Mouse (Mus musculus): ENCODE results near the gene Pds5b. TPM values are rescaled to one million over a fixed set of nuclear protein-coding genes. Genes with fewer than 3 reads are reported as not detected.
A peak's percentile ranks its signal among the peaks of the same experiment; 100 is the strongest.
"Not testable (repeated sequence)": the region's sequence is repeated elsewhere in the genome, so short reads cannot be mapped to it uniquely, and the experiment has no call there.

The Pds5b gene
- polyA plus RNA-seq (2015; fragmentation: Nextera tagmentation; extraction: Ambion mirVana) = 39.6 and 42.7 TPM in 2 replicates

- H3K9ac ChIP-seq = peak within 1 kb of the TSS; percentile 94
- H3K4me3 ChIP-seq = peak within 1 kb of the TSS; percentile 87
- peak within 1 kb of the TSS; percentile 65 for H3K4me2 ChIP-seq
- no peaks in the 10 kb centered on the region for H3K27me3 ChIP-seq
- peak within 1 kb of the TSS; percentile 97 for H3K27ac ChIP-seq
- 17% methylated on average over 44 of the region's 49 CpGs for WGBS
- H3K9me3 ChIP-seq = no peaks in the 10 kb centered on the region
- peak; percentile 93 for ATAC-seq (ENCODE audit: insufficient number of reproducible peaks, insufficient read depth, low FRiP score, low TSS enrichment, low read depth)
- no peaks in the 10 kb centered on the region for H3K36me3 ChIP-seq
- peaks cover 6% of the 10 kb centered on the region for H3K4me1 ChIP-seq
Observed at GRCm38 (mm10) chr5:150673153-150673835, at the start of gene Pds5b. Gene Pds5b, plus strand, starts transcription at chr5:150673739.

GRCm38 (mm10) chr5:150625528-150625927, 48.0 kb upstream of the Pds5b start:
- H3K4me1 ChIP-seq = peaks cover 5% of the 10 kb centered on the region; the same call in 1 of the 2 replicates
- H3K27me3 ChIP-seq = no peaks in the 10 kb centered on the region
- no peak overlapping the region for H3K27ac ChIP-seq
- H3K4me3 ChIP-seq = no peak overlapping the region
- H3K9me3 ChIP-seq = no peaks in the 10 kb centered on the region
- no peak for ATAC-seq (ENCODE audit: insufficient number of reproducible peaks, insufficient read depth, low FRiP score, low TSS enrichment, low read depth)
- no peak overlapping the region for H3K9ac ChIP-seq
- no peaks in the 10 kb centered on the region; the same call in 1 of the 2 replicates for H3K36me3 ChIP-seq
- H3K4me2 ChIP-seq = no peak overlapping the region
- WGBS = 89% methylated on average over 7 of the region's 7 CpGs

DNA sequence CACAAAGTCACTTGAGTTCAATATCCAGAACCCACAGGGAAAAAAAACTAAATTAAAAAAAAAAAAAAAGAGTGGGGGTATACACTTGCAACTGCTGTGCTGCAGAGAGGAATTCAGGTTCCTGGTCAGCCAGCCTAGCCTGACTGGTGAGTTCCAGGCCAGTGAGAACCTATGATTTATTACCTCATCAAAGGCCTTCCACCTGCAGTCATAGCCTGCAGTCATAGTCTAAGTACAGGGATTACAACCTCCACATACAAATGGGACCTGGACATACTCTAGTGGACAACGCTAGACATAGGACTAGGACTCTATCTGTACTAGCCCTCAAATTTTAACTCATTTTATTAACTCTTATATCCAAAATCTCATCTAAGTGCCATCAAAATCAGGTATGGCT, 44.3 kb upstream of the Pds5b start:
- 94% methylated on average over 1 of the region's 1 CpGs for WGBS
- no peak for ATAC-seq (ENCODE audit: insufficient number of reproducible peaks, insufficient read depth, low FRiP score, low TSS enrichment, low read depth)
- Histone ChIP-seq H3K4me2 (no peak overlapping the region), H3K9me3 (no peaks in the 10 kb centered on the region), H3K36me3 (peaks cover 14% of the 10 kb centered on the region), H3K27ac (no peak overlapping the region), H3K27me3 (no peaks in the 10 kb centered on the region), H3K4me1 (no peaks in the 10 kb centered on the region), H3K9ac (no peak overlapping the region), H3K4me3 (no peak overlapping the region)

DNA sequence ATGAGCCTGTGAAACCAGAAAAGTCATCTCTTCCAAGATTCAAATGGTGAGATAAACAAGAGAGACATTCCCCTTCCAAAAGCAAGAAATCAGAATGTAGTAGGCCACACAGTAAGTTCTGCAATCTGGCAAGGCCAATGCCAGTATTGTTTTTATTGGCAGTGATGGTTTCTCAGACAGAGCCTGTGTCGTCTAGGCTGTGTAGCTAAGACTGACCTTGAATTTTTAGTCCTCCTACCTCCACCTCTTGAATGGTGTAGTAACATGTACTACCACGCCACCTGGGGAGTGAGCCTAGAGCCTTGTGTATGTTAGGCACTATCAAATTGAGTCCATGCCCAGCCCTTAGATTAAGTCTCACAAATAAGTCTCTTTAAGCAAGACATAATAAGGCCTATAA, 43.8 kb upstream of the Pds5b start:
- 88% methylated on average over 2 of the region's 2 CpGs for WGBS
- Histone ChIP-seq H3K27ac (no peak overlapping the region), H3K27me3 (no peaks in the 10 kb centered on the region), H3K4me2 (no peak overlapping the region), H3K9me3 (no peaks in the 10 kb centered on the region), H3K4me3 (no peak overlapping the region), H3K36me3 (peaks cover 18% of the 10 kb centered on the region), H3K9ac (no peak overlapping the region), H3K4me1 (no peaks in the 10 kb centered on the region)
- ATAC-seq (ENCODE audit: insufficient number of reproducible peaks, insufficient read depth, low FRiP score, low TSS enrichment, low read depth) = no peak

DNA sequence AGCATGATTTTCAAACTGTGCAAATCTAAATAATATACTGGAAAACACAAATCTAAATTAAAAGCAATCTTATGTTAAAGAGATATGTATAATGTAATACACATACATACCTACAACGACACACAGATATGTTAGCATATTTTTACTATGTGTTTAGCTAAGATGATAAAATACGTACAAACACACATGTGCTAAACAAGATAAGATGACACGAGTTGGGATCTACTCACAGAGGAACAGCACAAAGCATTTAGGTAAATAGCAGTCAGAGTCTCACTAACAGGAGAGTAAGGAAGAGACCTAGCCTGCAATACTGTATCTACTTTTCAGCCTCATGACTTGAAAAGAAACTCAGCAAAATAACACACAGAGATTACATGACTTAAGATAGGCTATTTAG, 32.1 kb upstream of the Pds5b start:
- Histone ChIP-seq H3K4me2 (no peak overlapping the region), H3K9me3 (no peaks in the 10 kb centered on the region), H3K27me3 (no peaks in the 10 kb centered on the region), H3K27ac (no peak overlapping the region), H3K4me3 (no peak overlapping the region), H3K4me1 (no peaks in the 10 kb centered on the region), H3K9ac (no peak overlapping the region), H3K36me3 (peaks cover 49% of the 10 kb centered on the region)
- no peak for ATAC-seq (ENCODE audit: insufficient number of reproducible peaks, insufficient read depth, low FRiP score, low TSS enrichment, low read depth)
- WGBS = 88% methylated on average over 3 of the region's 3 CpGs

- not testable (repeated sequence) for H3K27me3 ChIP-seq; H3K4me2 ChIP-seq; H3K4me1 ChIP-seq; H3K4me3 ChIP-seq; ATAC-seq (ENCODE audit: insufficient number of reproducible peaks, insufficient read depth, low FRiP score, low TSS enrichment, low read depth); H3K9me3 ChIP-seq; H3K9ac ChIP-seq; H3K27ac ChIP-seq
- H3K36me3 ChIP-seq = peaks cover 51% of the 10 kb centered on the region
- WGBS = 95% methylated on average over 4 of the region's 4 CpGs
Observed at GRCm38 (mm10) chr5:150643390-150643789, 30.1 kb upstream of the Pds5b start.

- no peaks in the 10 kb centered on the region for H3K4me1 ChIP-seq
- no peaks in the 10 kb centered on the region for H3K27me3 ChIP-seq
- H3K9ac ChIP-seq = no peak overlapping the region
- H3K4me2 ChIP-seq = no peak overlapping the region
- 83% methylated on average over 4 of the region's 4 CpGs for WGBS
- ATAC-seq (ENCODE audit: insufficient number of reproducible peaks, insufficient read depth, low FRiP score, low TSS enrichment, low read depth) = no peak
- H3K4me3 ChIP-seq = no peak overlapping the region
- no peaks in the 10 kb centered on the region for H3K9me3 ChIP-seq
- H3K36me3 ChIP-seq = peaks cover 61% of the 10 kb centered on the region
- no peak overlapping the region for H3K27ac ChIP-seq
Observed at GRCm38 (mm10) chr5:150644926-150645325, 28.6 kb upstream of the Pds5b start.

GRCm38 (mm10) chr5:150652578-150652977, 21.0 kb upstream of the Pds5b start:
- Histone ChIP-seq H3K9ac (no peak overlapping the region), H3K4me1 (no peaks in the 10 kb centered on the region; the same call in 1 of the 2 replicates), H3K27me3 (no peaks in the 10 kb centered on the region), H3K9me3 (no peaks in the 10 kb centered on the region), H3K4me2 (no peak overlapping the region), H3K36me3 (peaks cover 31% of the 10 kb centered on the region), H3K4me3 (no peak overlapping the region), H3K27ac (no peak overlapping the region)
- 92% methylated on average over 2 of the region's 2 CpGs for WGBS
- no peak for ATAC-seq (ENCODE audit: insufficient number of reproducible peaks, insufficient read depth, low FRiP score, low TSS enrichment, low read depth)

- Histone ChIP-seq H3K4me2 (no peak overlapping the region), H3K9ac (no peak overlapping the region), H3K27ac (no peak overlapping the region), H3K9me3 (no peaks in the 10 kb centered on the region), H3K4me1 (peaks cover 4% of the 10 kb centered on the region), H3K36me3 (peaks cover 21% of the 10 kb centered on the region), H3K27me3 (no peaks in the 10 kb centered on the region), H3K4me3 (no peak overlapping the region)
- no peak for ATAC-seq (ENCODE audit: insufficient number of reproducible peaks, insufficient read depth, low FRiP score, low TSS enrichment, low read depth)
Observed at GRCm38 (mm10) chr5:150654548-150654947, 19.0 kb upstream of the Pds5b start.

DNA sequence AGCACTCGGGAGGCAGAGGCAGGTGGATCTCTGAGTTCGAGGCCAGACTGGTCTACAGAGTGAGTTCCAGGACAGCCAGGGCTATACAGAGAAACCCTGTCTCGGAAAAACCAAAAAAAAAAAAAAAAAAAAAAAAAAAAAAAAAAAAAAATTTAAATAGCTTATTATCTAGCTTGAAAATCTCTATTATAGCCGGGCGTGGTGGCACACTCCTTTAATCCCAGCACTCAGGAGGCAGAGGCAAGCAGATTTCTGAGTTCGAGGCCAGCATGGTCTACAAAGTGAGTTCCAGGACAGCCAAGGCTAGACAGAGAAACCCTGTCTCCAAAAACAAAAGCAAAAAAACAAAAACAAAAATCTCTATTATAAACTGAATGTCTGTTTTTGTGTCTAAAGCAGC, 14.1 kb upstream of the Pds5b start:
- not testable (repeated sequence) for H3K27me3 ChIP-seq; ATAC-seq (ENCODE audit: insufficient number of reproducible peaks, insufficient read depth, low FRiP score, low TSS enrichment, low read depth); H3K4me3 ChIP-seq; H3K9ac ChIP-seq; H3K4me2 ChIP-seq; H3K9me3 ChIP-seq; H3K27ac ChIP-seq
- 94% methylated on average over 6 of the region's 6 CpGs for WGBS
- H3K4me1 ChIP-seq = peaks cover 18% of the 10 kb centered on the region
- peaks cover 41% of the 10 kb centered on the region for H3K36me3 ChIP-seq

- not testable (repeated sequence) for ATAC-seq (ENCODE audit: insufficient number of reproducible peaks, insufficient read depth, low FRiP score, low TSS enrichment, low read depth); H3K9me3 ChIP-seq; H3K9ac ChIP-seq; H3K4me3 ChIP-seq; H3K4me2 ChIP-seq; H3K27me3 ChIP-seq; H3K27ac ChIP-seq
- H3K36me3 ChIP-seq = peaks cover 39% of the 10 kb centered on the region
- H3K4me1 ChIP-seq = peaks cover 18% of the 10 kb centered on the region
- WGBS = 97% methylated on average over 3 of the region's 3 CpGs
Observed at GRCm38 (mm10) chr5:150660296-150660695, 13.2 kb upstream of the Pds5b start.

- H3K4me1 ChIP-seq = peaks cover 15% of the 10 kb centered on the region
- 91% methylated on average over 7 of the region's 7 CpGs for WGBS
- not testable (repeated sequence) for H3K9me3 ChIP-seq; ATAC-seq (ENCODE audit: insufficient number of reproducible peaks, insufficient read depth, low FRiP score, low TSS enrichment, low read depth); H3K4me3 ChIP-seq; H3K27me3 ChIP-seq; H3K27ac ChIP-seq; H3K9ac ChIP-seq
- peak overlapping the region; percentile 16; the same call in 1 of the 2 replicates for H3K4me2 ChIP-seq
- H3K36me3 ChIP-seq = peaks cover 29% of the 10 kb centered on the region
Observed at GRCm38 (mm10) chr5:150663926-150664325, 9.6 kb upstream of the Pds5b start.
